Mouse (Mus musculus): ENCODE data around the gene Serpine1. TPM values are rescaled to one million over a fixed set of nuclear protein-coding genes. Genes with fewer than 3 reads are reported as not detected.

Serpine1 gene
- polyA plus RNA-seq, 1 experiment from 2014 or later, result 0.28 TPM

- WGBS, result 74% methylated on average over 5 of the region's 5 CpGs
- ATAC-seq (ENCODE audit: low FRiP score, low TSS enrichment) (no peak), DNase-seq (no peak)
Measured at GRCm38 (mm10) chr5:137111542-137112408, 39.7 kb upstream of the Serpine1 start.

DNA sequence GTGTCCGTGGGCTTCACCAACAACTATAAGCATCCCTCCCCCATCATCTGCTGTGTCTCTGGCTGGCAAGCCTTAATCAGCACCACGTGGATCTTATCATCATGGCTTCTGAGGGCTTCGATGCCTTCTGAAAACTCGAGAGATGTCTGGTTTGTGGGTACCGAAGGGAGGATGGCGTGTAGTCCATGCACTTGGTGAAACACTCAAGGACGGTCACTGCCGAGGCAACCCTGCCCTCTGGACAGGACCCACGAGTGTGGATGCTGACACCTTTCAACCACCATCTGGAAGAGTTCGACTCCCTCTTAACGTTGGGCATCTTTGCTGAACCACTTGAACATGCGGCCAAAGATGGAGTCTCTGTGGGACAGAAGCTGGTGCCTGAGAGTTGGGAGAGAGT lies 38.8 kb upstream of the Serpine1 start:
- H3K4me3 ChIP-seq (replicated peaks; ENCODE audit: low read depth, low read length), result no peak overlapping the region
- no peaks in the 10 kb centered on the region for H3K9me3 ChIP-seq (ENCODE audit: control insufficient read depth, low read length)
- H3K36me3 ChIP-seq (ENCODE audit: control insufficient read depth, insufficient read depth, low read length), result no peaks in the 10 kb centered on the region
- no peak overlapping the region for H3K9ac ChIP-seq (replicated peaks; ENCODE audit: low read length)
- ATAC-seq (ENCODE audit: low FRiP score, low TSS enrichment), result no peak
- no peak overlapping the region for H3K4me2 ChIP-seq (ENCODE audit: low read length)
- H3K4me1 ChIP-seq (ENCODE audit: control insufficient read depth, insufficient read depth, low read length), result peaks cover 3% of the 10 kb centered on the region; the same call in 1 of the 2 replicates
- no peaks in the 10 kb centered on the region for H3K27me3 ChIP-seq (ENCODE audit: control insufficient read depth, insufficient read depth, low read length)
- 92% methylated on average over 12 of the region's 12 CpGs for WGBS
- DNase-seq, result no peak
- H3K27ac ChIP-seq (replicated peaks; ENCODE audit: low read depth, low read length), result no peak overlapping the region

More at GRCm38 (mm10) chr5:137111542-137112408, 39.7 kb upstream of the Serpine1 start:
- Histone ChIP-seq H3K4me3 (replicated peaks; ENCODE audit: low read depth, low read length) (no peak overlapping the region), H3K9ac (replicated peaks; ENCODE audit: low read length) (no peak overlapping the region), H3K4me1 (ENCODE audit: control insufficient read depth, insufficient read depth, low read length) (peaks cover 9% of the 10 kb centered on the region; the same call in 1 of the 2 replicates), H3K9me3 (ENCODE audit: control insufficient read depth, low read length) (no peaks in the 10 kb centered on the region), H3K4me2 (ENCODE audit: low read length) (no peak overlapping the region), H3K36me3 (ENCODE audit: control insufficient read depth, insufficient read depth, low read length) (no peaks in the 10 kb centered on the region), H3K27ac (replicated peaks; ENCODE audit: low read depth, low read length) (no peak overlapping the region), H3K27me3 (ENCODE audit: control insufficient read depth, insufficient read depth, low read length) (no peaks in the 10 kb centered on the region)

- no peak overlapping the region for H3K9ac ChIP-seq (replicated peaks; ENCODE audit: low read length)
- H3K4me1 ChIP-seq (ENCODE audit: control insufficient read depth, insufficient read depth, low read length), result no peaks in the 10 kb centered on the region
- H3K9me3 ChIP-seq (ENCODE audit: control insufficient read depth, low read length), result no peaks in the 10 kb centered on the region
- H3K36me3 ChIP-seq (ENCODE audit: control insufficient read depth, insufficient read depth, low read length), result no peaks in the 10 kb centered on the region
- WGBS, result 56% methylated on average over 25 of the region's 25 CpGs
- no peaks in the 10 kb centered on the region for H3K27me3 ChIP-seq (ENCODE audit: control insufficient read depth, insufficient read depth, low read length)
- no peak for DNase-seq
- no peak overlapping the region for H3K4me3 ChIP-seq (replicated peaks; ENCODE audit: low read depth, low read length)
- no peak for ATAC-seq (ENCODE audit: low FRiP score, low TSS enrichment)
- H3K27ac ChIP-seq (replicated peaks; ENCODE audit: low read depth, low read length), result no peak overlapping the region
- no peak overlapping the region for H3K4me2 ChIP-seq (ENCODE audit: low read length)
Measured at GRCm38 (mm10) chr5:137109941-137110593, 38.0 kb upstream of the Serpine1 start.

DNA sequence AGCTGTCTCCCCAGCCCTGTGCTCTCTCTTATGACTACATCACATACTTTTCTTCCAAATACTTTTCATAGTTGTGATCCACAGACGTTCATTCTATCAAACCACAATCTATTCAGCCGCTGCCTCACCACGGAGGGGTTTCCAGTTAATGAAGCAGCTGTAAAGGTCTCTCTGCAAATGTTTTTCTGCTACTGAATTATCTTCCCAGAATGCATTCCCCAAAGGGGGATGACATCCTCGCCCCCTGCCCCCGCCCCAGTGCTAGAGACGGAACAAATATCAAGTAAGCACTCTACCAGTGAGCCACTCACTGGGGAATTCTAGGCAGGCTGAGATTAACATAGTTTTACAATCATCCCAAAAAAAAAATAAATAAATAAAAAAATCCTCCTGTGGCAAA lies 36.0 kb upstream of the Serpine1 start:
- WGBS, result 68% methylated on average over 6 of the region's 6 CpGs
- no peak overlapping the region for H3K9ac ChIP-seq (replicated peaks; ENCODE audit: low read length)
- H3K4me3 ChIP-seq (replicated peaks; ENCODE audit: low read depth, low read length), result no peak overlapping the region
- no peak overlapping the region for H3K27ac ChIP-seq (replicated peaks; ENCODE audit: low read depth, low read length)
- no peaks in the 10 kb centered on the region for H3K4me1 ChIP-seq (ENCODE audit: control insufficient read depth, insufficient read depth, low read length)
- H3K4me2 ChIP-seq (ENCODE audit: low read length), result no peak overlapping the region
- H3K9me3 ChIP-seq (ENCODE audit: control insufficient read depth, low read length), result no peaks in the 10 kb centered on the region
- H3K27me3 ChIP-seq (ENCODE audit: control insufficient read depth, insufficient read depth, low read length), result no peaks in the 10 kb centered on the region
- no peaks in the 10 kb centered on the region for H3K36me3 ChIP-seq (ENCODE audit: control insufficient read depth, insufficient read depth, low read length)
- no peak for ATAC-seq (ENCODE audit: low FRiP score, low TSS enrichment)
- DNase-seq, result no peak

DNA sequence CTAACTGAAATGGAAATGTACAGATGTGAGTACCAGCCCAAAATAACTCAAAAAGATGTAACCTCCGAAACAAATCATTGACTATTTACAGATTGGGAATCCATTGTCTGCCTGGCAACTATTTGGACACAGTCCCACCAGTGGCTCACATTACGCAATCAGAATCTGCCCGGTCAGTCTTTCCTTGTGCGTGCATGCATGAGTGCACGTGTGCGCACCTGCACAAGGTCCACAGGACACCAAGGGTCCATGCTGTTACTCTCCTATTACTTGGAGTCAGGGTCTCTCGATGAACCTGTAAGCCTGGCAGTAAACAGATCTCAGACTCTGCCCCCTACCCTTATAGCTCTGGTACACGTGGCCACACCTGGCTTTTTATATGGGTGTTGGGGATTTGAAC lies 35.6 kb upstream of the Serpine1 start:
- Histone ChIP-seq H3K4me2 (ENCODE audit: low read length) (no peak overlapping the region), H3K27me3 (ENCODE audit: control insufficient read depth, insufficient read depth, low read length) (no peaks in the 10 kb centered on the region), H3K4me1 (ENCODE audit: control insufficient read depth, insufficient read depth, low read length) (0 out of 2 replicates have a peak, but pooled peaks cover 4% of the 10 kb centered on the region), H3K9me3 (ENCODE audit: control insufficient read depth, low read length) (no peaks in the 10 kb centered on the region), H3K27ac (replicated peaks; ENCODE audit: low read depth, low read length) (no peak overlapping the region), H3K9ac (replicated peaks; ENCODE audit: low read length) (no peak overlapping the region), H3K36me3 (ENCODE audit: control insufficient read depth, insufficient read depth, low read length) (no peaks in the 10 kb centered on the region), H3K4me3 (replicated peaks; ENCODE audit: low read depth, low read length) (no peak overlapping the region)
- DNase-seq (no peak), ATAC-seq (ENCODE audit: low FRiP score, low TSS enrichment) (no peak)
- WGBS, result 87% methylated on average over 8 of the region's 8 CpGs

GRCm38 (mm10) chr5:137107024-137107423 lies 35.0 kb upstream of the Serpine1 start:
- H3K4me1 ChIP-seq (ENCODE audit: control insufficient read depth, insufficient read depth, low read length), result 0 out of 2 replicates have a peak, but pooled peaks cover 5% of the 10 kb centered on the region
- DNase-seq, result peak; percentile 95
- H3K4me3 ChIP-seq (replicated peaks; ENCODE audit: low read depth, low read length), result no peak overlapping the region
- H3K9ac ChIP-seq (replicated peaks; ENCODE audit: low read length), result no peak overlapping the region
- H3K36me3 ChIP-seq (ENCODE audit: control insufficient read depth, insufficient read depth, low read length), result no peaks in the 10 kb centered on the region
- H3K4me2 ChIP-seq (ENCODE audit: low read length), result peak overlapping the region; percentile 37
- H3K9me3 ChIP-seq (ENCODE audit: control insufficient read depth, low read length), result no peaks in the 10 kb centered on the region
- WGBS, result 5% methylated on average over 6 of the region's 6 CpGs
- no peaks in the 10 kb centered on the region for H3K27me3 ChIP-seq (ENCODE audit: control insufficient read depth, insufficient read depth, low read length)
- no peak overlapping the region for H3K27ac ChIP-seq (replicated peaks; ENCODE audit: low read depth, low read length)
- ATAC-seq (ENCODE audit: low FRiP score, low TSS enrichment), result no peak

DNA sequence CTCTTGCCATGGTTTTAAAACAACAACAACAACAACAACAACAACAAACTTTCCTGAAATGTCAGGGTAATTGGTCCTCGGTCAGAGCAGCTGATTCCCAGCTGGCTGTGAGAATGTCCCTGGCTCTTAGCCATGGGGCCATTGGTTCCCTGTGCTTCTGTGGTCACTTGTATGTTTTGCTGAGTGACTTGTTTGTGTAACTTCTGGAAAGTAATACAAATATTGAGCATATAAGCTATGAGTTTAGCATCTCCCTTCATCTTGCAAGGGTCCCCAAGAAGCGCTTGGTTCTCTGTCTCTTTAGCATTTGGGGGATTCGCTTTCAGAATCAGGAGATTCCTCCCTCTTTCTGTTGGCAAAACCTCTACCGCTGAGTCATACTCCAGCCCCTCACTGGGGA lies 34.4 kb upstream of the Serpine1 start:
- no peak overlapping the region for H3K9ac ChIP-seq (replicated peaks; ENCODE audit: low read length)
- H3K36me3 ChIP-seq (ENCODE audit: control insufficient read depth, insufficient read depth, low read length), result no peaks in the 10 kb centered on the region
- H3K4me3 ChIP-seq (replicated peaks; ENCODE audit: low read depth, low read length), result no peak overlapping the region
- no peaks in the 10 kb centered on the region for H3K9me3 ChIP-seq (ENCODE audit: control insufficient read depth, low read length)
- H3K4me1 ChIP-seq (ENCODE audit: control insufficient read depth, insufficient read depth, low read length), result 0 out of 2 replicates have a peak, but pooled peaks cover 5% of the 10 kb centered on the region
- ATAC-seq (ENCODE audit: low FRiP score, low TSS enrichment), result no peak
- no peaks in the 10 kb centered on the region for H3K27me3 ChIP-seq (ENCODE audit: control insufficient read depth, insufficient read depth, low read length)
- WGBS, result 80% methylated on average over 4 of the region's 4 CpGs
- no peak overlapping the region for H3K4me2 ChIP-seq (ENCODE audit: low read length)
- no peak for DNase-seq
- H3K27ac ChIP-seq (replicated peaks; ENCODE audit: low read depth, low read length), result no peak overlapping the region

DNA sequence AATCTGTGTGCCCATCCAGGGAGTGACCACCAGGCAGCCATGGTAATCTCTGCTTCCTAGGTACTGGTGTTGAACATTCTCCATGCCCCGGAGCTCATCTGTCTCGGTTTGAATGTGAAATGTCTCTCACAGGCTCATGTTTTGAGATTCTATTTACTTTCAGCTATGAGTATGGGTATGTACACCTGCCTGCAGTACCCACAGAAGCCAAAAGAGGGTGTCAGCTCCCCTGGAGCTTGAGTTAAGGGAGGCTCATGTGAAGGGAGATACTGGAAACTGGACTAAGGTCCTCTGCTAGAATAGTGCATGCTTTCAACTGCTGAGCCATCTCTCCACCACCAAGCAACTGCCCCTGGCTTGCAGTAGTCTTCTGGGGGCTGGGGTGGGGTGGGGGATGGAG lies 31.9 kb upstream of the Serpine1 start:
- Histone ChIP-seq H3K4me1 (ENCODE audit: control insufficient read depth, insufficient read depth, low read length) (0 out of 2 replicates have a peak, but pooled peaks cover 5% of the 10 kb centered on the region), H3K4me2 (ENCODE audit: low read length) (no peak overlapping the region), H3K27ac (replicated peaks; ENCODE audit: low read depth, low read length) (no peak overlapping the region), H3K36me3 (ENCODE audit: control insufficient read depth, insufficient read depth, low read length) (no peaks in the 10 kb centered on the region), H3K9me3 (ENCODE audit: control insufficient read depth, low read length) (no peaks in the 10 kb centered on the region), H3K4me3 (replicated peaks; ENCODE audit: low read depth, low read length) (no peak overlapping the region), H3K27me3 (ENCODE audit: control insufficient read depth, insufficient read depth, low read length) (no peaks in the 10 kb centered on the region), H3K9ac (replicated peaks; ENCODE audit: low read length) (no peak overlapping the region)
- WGBS, result 93% methylated on average over 2 of the region's 2 CpGs
- no peak for DNase-seq
- no peak for ATAC-seq (ENCODE audit: low FRiP score, low TSS enrichment)
